Mouse (Mus musculus) ZHBTc4 (cell line): Measurements from ENCODE around the gene Hipk1.
A peak's percentile ranks its signal among the peaks of the same experiment; 100 is the strongest.
"Not testable (repeated sequence)": the region's sequence is repeated elsewhere in the genome, so short reads cannot be mapped to it uniquely, and the experiment has no call there.

Experiments used
- DNase-seq: peaks from one replicate; pipeline ENCODE4 v3.0.0-alpha.2; 2011; ENCODE audit warnings: low read depth, low spot score

Hipk1 gene

DNA sequence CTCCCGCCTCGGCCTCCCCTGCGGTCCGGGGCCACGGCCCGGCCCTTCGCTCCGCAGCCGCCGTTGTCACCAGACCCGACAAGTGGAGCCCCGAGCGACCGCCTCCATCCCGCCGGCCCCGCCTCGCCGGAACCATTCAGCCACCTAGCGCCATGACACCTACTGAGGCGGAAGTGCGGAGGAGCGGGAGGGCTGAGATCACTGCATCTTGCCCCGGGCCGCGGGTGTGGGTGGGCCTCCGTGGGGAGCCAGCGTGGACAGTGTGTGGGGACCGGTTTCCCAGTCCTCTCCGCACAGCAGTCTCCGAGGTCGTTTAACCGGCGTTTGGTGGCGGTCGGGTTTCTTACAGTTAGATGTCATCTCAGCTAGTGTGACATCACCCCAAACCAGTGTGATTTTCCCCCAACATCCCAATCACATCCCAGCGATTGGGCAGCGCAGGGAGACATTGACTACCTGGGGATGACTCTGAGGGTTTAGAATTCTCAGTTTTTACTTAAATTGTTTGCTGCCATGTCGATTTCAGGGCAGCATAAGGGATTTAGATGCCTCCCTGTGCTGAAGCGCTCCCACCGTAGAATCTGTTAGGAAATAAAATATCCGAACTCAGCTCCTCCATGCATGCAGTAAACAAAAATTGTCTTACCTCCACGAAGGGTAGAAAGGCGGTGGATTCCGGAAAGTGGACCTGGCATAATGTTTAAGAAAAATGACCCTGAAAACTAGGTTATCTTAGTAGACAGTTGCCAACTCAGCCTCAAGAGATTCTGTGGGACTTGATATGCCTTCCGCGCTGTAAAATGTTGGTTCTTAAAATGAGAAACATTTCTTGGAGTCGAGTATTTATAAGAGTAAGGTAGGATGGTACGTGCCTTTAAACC, at the start of gene Hipk1:
Gene Hipk1 (minus strand): TSS at position 334 of the 881 bp plus-strand sequence.
- DNase-seq = peak; percentile 95

DNA sequence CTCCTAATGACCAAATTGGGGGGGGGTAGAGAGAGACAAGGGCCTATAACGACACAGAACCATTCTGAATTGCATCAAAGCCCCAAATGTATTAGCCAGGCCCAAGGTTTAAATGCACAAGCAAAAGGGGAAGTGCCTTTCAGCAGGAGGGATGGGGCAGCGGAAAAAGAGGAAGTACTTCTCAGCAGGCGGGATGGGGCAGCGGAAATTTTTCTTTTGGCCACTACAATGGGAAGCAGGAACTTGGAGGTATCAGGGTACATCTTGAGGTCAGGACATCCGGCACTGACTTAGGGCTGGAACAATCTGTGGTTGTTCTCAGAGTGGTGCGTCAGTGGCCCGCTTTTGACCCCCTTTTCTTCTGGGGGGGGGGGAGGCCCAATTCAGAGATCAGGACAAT, 49.6 kb upstream of the Hipk1 start:
- DNase-seq = not testable (repeated sequence)

DNA sequence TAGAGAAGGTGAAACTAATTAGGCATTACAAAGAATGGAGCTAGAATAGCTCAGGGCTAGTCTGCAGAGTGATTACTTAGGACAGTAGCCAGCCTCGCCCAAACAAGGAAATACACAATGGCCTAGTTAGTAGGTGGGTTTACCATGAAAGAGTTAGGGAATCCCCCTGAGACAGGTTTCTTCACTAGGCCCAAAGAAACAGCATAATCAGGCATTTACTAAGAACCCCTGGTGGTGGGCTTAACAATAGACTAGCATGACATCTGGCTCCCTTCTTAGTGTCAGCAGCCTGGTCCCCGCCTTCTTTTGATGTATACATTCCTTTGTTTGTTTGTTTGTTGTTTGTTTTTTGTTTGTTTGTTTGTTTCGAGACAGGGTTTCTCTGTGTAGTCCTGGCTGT, 48.8 kb upstream of the Hipk1 start:
- DNase-seq = peak; percentile 70

DNA sequence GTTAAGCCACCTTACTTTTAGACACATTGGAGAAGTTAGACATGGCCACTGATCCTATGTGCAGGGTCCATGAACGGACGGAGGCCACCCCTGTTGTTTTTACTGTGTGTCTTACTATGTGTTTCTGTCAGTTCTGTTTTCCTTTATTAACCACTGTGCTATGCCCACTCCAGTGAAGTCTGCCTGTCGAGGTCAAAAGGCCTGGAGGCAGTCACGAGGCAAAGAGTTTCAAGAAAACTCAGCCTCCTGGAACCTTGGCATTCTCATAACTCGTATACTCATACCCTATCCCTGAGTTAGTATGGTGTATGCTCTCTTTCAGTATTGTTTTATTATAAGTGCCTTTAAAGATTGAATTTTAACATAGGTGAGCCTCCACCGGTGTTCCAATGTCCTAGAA, 48.3 kb upstream of the Hipk1 start:
- DNase-seq = peak; percentile 72

DNA sequence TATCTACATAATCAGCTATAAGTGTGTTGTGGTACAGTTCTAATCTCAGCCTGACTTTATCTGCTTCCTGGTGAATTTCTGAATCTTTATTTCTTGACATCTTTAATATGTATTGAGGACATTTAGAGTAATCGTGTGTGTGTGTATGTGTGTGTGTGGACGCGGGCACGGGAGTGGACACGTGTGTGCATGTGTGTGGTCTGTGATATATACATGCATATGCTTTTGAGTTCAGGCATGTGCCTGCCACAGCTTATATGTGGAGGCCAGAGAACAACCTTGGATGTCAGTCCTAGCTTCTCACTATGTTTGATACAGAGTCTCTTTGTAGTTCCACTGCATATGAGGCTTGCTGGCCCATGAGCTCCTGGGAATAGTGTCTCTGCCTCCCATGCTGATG, 45.1 kb upstream of the Hipk1 start:
- DNase-seq = no peak

DNA sequence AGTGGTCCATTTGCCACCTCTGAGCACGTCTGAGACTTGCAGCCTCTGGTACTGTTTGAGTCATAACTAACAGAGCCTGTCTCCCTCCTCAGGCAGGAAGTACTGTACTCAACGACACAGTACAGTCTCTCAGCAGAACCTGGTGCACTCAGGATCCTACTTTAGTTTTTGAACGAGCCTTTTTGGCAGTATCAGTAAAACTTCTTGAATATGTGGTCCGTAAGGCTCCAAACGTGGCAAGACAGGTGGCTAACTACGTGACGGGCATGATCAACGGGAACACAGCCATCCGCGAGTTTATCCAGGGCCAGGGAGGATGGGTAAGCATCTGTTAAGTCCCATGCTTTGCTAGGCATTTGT, 44.6 kb upstream of the Hipk1 start:
- DNase-seq = no peak

DNA sequence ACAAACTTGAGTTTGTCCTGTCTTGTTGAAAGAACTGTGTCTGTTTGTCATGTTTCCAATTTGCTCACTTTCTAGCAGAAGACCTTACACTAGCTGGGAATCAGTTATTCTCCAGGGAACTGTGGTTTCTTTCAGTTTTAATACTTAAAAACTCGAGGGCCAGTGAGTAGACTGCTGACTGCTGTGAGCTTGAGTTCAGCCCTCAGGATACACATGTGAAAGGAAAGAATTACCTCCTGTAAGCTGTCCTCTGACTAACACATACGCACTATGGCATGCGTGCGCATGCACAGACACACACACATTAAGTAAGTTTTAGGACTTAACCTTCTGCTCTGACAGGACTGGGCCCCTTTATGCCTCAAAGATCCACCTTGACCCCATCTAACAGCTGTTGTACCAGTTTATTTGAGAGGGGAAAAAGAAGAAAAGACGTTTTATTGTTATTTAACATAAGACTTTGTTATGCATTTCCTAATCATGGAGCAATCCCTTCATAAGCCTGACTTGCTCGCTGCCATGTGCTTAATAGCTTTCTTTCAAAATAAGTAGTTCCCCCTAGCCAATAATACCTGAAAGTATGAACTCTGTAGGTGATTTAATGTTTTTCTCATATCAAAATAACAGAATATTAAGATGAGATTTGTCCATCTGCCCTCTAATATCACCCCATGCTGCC, 44.0 kb upstream of the Hipk1 start:
- no peak for DNase-seq

DNA sequence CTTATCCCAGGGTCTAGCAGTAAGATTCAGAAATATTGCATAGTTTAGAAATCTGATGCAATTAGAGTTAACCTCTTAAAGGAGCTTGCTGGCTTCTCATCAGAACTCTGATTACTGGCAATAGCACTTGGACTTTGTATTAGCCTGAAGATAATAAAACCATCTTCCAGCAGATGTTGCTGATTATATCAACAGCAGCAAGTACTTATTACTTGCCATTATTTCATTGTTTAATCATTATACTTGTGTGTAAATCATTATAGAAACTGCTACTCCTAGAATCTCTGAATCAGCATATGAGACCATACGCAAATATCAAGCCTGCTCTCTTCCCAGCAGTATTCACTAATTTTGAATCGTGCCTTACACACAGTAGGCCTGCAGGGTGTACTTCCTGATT, 42.6 kb upstream of the Hipk1 start:
- DNase-seq = no peak

DNA sequence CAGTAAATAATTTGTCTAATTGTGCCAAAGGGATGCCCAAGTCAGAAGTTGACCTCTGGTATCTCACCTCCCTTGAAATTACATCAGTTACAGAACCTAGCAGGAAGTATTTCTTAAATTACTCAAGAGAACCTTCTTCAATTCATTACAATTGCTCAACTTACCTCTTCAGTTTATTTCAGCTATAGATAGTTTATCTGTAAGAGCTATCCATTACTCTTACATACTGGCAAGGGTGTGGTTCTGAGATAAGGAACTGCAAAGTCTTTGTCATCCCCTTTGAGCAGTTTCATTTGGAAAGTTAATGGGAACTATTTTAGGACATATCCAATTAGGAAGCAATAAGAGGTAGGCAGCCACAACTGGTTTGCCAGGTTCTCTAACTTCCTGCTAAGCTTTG, 41.1 kb upstream of the Hipk1 start, which contains the start of gene Bcl2l15:
Gene Bcl2l15 (plus strand): TSS at position 176 of the 400 bp plus-strand sequence.
- DNase-seq = no peak

DNA sequence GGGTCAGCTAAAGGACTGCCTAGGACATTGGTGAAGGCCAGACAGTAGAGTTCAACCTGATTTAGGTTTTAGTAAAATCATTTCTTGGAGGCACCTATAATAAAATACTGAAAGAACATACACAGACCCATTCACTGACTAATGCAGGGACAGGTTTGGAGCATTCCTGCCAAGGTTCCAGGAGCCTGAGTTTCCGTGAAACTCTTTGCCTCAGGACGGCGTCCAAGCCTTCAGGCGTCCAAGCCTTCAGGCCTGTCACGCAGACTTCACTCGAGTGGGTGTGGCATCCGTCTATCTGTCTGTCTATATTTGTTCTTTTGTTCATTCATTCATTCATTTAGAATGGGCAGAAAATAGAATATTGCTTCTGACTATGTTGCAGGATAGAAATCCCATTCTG, 39.8 kb upstream of the Hipk1 start:
- DNase-seq = no peak

DNA sequence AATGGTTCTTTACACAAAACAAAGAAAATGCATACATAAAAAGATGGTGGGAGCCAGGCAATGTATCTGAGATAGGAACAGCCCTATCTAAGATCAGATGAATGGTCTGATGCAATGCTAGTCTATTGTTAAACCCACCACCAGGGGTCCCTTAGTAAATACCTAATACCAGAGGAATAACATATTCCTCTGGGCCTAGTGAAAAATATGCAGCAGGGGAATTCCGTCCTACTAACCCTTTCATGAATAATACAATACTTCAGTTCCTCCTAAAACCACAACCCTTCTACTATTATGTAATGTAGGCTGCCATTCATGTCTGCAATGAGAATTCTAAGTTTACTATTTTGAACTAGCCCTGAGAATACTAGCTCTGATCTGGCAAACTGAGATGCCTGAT, 39.3 kb upstream of the Hipk1 start:
- peak; percentile 48 for DNase-seq

DNA sequence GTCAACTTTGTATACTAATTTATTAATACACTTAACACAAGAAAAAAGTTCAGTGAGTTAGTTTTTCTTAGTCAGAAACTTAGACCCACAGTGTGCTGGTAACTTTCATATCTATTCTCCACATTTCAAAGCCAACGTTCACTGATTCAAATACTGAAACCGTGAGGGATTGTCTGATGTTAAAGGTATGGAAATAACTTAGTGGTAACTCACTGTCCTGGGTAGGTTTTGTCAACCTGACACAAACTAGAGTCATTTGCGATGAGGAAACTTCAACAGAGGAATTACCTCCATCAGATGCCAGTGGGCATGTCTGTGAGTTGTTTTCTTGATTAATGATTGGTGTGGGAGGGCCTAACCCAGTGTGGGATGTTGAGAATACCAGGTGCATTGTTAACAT, 37.7 kb upstream of the Hipk1 start:
- DNase-seq = no peak

DNA sequence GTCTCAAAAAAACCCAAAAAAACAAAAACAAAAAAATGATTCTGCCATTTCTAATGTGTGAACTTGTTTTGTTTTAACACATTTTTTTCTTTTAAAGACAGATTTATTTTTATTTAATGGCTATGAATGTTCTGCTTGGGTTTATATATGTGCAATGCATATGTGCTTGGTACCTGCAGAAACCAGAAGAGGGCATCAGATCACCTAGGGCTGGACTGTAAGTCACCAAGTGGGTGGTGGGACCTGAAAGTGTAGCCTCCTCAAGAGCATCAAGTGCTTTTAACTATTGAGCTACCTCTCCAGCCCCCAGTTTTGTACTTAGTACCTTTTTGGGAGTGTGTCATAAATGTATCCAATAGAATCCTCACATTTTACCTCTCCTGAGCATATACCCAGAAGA, 36.2 kb upstream of the Hipk1 start:
- peak; percentile 27 for DNase-seq

DNA sequence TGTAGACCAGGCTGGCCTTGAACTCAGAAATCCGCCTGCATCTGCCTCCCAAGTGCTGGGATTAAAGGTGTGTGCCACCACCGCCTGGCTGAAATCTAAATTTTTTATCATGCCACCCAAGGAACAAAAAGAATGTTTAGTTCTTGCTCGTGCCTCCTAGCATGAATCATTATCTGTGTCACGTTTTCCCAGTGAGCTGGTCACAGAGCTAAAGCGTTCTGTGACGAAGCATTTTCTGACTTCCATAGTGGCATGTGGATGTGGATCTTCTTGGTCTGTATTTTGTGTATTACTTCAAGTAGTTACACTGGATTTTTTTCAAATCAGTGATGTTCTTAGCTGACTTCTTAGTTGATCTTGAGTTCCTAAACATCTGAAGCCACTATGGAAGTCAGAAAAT, 19.6 kb upstream of the Hipk1 start:
- DNase-seq = no peak

DNA sequence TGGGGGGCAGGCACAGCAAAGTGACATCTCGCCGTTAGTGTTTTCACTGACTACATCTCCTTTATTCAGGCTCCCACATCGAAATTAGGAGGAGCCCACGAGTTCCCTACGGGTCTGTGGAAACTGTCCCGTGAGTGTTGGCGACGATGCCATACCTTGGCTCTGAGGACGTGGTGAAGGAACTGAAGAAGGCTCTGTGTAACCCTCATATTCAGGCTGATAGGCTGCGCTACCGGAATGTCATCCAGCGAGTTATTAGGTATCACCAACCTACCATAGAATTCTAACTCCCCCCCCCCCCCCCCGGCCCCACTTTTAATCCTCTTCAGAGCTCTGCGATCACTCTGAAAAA, 18.4 kb upstream of the Hipk1 start:
- no peak for DNase-seq

DNA sequence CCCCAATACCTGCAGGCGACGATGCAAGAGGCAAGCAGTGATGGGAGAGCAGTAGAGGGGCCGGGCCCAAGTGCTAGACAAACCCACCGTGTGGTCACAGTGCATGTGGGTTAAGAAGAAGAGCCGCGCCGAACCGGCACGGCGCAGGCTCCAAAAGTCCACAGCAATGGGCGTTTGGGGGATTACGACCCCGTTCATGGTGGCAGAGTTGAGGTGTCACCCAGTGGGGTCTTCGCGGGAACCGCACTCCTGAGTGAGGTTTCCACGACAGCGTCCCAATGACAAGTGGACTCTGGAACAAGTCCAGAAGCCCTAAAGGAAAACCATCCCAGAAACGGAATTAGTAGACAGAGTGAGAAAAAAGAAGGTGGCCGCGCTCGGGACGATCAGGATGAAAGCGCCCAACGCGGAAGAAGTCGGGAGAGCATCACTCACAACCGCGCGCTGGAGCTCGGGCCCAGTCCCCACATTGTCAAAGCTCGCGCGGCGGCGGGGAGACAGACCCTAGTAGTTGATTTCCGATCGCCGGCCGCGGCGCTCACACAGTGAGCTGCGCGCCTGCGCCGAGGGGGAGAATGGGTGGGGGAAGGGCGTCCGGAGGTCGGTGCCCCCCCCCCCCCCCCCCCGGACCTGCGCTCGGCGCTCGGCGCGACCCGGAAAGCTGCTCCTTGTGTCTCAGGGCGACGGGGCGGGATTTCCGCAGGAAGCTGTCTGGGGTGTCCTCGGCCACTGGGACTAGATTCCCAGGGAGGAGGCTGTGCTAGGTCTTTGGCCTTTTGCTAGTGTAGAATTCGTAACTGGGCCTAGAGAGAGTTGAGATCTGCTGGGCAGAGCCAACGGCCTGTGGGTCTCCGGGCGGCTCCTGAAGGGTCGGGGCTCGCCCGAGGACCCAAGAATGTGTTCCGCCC, 17.8 kb upstream of the Hipk1 start, which contains the start of the genes Dclre1b, Ap4b1 and Gm43064:
Gene Dclre1b (minus strand): TSS at position 554 of the 908 bp plus-strand sequence.
Gene Ap4b1 (plus strand): TSS at position 630 of the 908 bp plus-strand sequence.
Gene Gm43064 (plus strand): TSS at position 683 of the 908 bp plus-strand sequence.
- DNase-seq = peak; percentile 97

DNA sequence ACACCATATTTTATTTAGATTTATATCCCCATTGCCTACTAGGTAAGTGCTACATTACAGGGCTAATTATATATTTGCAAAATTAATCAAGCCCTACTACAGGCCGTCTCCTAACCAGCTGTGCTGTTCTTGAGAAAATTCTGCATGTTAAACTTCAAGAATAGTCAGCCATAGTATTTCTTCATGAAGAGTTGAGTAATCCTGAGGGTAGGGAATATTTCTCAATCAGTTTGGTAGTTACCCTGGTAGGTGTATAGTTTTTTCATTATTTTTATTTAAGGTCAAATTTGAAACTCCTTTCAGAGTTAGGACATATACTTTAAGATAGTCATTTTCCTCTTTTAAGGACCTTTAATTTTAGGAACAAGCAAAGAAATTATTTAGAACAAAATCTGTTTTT, 14.3 kb upstream of the Hipk1 start:
- DNase-seq = no peak

DNA sequence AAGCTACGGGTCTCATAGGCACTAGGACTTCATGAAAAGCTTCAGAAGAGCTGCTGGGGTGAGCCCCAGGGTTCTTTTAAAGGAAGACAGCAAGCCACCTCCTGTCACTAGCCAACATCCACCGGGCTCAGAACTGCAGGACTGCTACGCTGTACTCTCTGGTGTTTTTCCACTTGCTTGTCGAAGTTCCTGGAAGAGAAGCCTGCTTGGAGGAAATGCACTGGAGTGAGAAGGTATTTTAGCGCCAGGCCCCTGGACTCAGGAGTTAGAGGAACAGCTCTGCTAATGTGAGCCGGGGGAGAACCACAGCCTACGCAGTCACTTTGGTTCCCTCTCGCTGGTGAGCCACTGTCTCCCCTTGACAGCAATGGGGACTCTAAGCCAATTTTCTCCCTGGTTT, 11.5 kb upstream of the Hipk1 start:
- no peak for DNase-seq

DNA sequence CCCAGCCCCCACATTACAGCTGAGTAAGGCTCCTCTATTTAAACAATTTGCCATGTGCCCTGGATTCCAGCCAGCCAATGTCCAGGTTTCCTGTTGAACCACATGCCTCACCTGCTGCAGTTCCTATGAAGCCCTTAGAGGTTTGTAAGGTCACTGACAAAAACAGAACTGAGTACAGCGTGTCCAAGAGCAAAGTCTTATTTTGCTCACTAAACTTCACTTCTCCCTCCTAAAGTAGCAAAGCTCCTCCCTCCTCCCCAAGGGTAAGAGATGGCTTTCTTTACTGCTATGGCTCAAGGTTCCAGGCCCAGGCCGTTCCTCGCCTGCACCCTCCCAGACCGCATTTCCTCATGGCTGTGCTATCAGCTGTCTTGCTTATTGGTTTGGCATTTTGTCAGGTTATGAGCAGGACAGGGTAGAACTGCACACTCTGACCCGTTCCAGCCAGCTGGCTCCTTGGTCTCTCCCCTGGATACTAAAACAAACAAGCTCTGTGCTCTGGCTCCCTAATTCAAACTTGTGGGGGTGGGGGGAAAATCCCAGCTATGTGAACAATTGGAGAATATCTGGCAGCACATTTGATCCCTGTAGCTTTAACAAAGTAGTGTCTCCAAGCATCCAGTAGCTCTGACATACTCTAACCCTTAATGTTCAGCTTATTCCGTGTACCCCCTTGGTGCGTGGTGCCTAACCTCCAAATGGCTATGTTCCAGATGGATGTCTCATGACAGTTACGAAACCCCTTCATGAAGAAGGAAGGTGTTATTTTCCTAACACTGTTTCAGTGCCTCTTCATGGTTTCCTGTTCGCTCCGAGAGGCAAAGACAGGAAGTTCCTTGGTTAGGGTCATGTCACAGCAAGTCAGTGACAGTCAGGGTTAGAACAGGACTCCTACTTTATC, 10.5 kb upstream of the Hipk1 start:
- no peak for DNase-seq

DNA sequence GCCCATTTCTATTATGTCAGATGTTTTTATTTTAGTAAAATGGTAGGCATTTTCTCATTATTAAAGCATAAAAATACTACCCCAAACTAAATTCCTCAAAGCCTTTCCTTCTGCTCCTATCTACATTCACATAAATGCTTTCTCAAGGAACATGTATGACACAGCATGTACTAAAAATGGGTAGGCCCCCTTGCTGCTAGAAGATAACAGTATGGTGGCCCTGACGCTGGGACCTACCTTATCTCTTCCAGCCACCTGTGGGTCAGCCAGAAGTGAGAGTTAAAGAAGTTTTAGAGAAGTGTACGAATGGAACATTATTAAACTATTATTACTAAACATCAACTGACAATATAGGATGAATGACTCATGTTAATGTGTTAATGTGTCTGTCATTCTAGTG, 8.1 kb upstream of the Hipk1 start:
- DNase-seq = no peak

DNA sequence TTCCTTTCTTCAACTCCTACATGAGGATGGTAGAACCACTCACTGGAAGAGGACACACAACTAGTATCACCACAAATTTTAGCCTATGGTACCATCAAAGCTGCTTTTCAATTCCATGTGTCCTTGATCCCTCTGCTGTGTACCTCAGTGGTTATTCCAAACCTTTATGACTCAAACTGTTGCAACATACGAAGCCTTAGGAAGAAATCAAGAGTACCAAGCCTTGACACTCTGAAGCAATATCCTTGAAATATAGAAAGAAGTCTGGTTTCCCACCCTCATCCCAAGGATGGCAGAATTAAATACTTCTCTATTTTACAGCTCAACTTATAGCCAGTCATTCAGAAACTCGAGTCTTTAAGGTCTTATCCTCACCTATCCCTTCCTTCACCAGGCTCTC, 5.0 kb upstream of the Hipk1 start:
- no peak for DNase-seq
